Mouse (Mus musculus) left cerebral cortex, postnatal 10 days (tissue): ENCODE measurements around the gene Pitpnm3. TPM values are rescaled to one million over a fixed set of nuclear protein-coding genes. Genes with fewer than 3 reads are reported as not detected.
A peak's percentile ranks its signal among the peaks of the same experiment; 100 is the strongest.
"Not testable (repeated sequence)": the region's sequence is repeated elsewhere in the genome, so short reads cannot be mapped to it uniquely, and the experiment has no call there.

Experiments
- DNase-seq, 2 experiments: peaks; one replicate each; pipeline ENCODE4 v3.0.0; 2021 to 2022; ENCODE audit warnings: low spot score in 2 of 2, mixed read lengths in 1 of 2; ENCODE audit errors: extremely low spot score in 1 of 2
- intact Hi-C: fragments of 180-260 bp; cut with DNase I; formaldehyde crosslinking; loops from one replicate; pipeline ENCODE4 v1.15.1; 2025
- total RNA-seq, 2 experiments: library from RNA; stranded (reverse); gene quantifications; 2 replicates each; pipeline ENCODE4 v1.2.3; 2021

The Pitpnm3 gene
- total RNA-seq = 10 to 100 TPM; 44.4 to 46.3 TPM

GRCm38 (mm10) chr11:72135383-72136158 lies at the start of gene Pitpnm3:
Pitpnm3 (minus strand) TSS chr11:72135778.
- DNase-seq = peak in 1 of 2 experiments; percentile 73
- intact Hi-C loops = loop anchor here (5.0 kb wide), 1 partner anchor 83 kb away; no protein-coding TSS in a partner anchor

- intact Hi-C loops = no loop called here
Measured at GRCm38 (mm10) chr11:72184252-72184651, 48.7 kb upstream of the Pitpnm3 start.

GRCm38 (mm10) chr11:72181136-72181535 lies 45.6 kb upstream of the Pitpnm3 start:
- intact Hi-C loops = no loop called here
- no peak for DNase-seq

More at GRCm38 (mm10) chr11:72184252-72184651, 48.7 kb upstream of the Pitpnm3 start:
- no peak for DNase-seq

GRCm38 (mm10) chr11:72180556-72180955 lies 45.0 kb upstream of the Pitpnm3 start:
- no peak for DNase-seq
- intact Hi-C loops = no loop called here

- intact Hi-C loops = no loop called here
- DNase-seq = no peak
Measured at GRCm38 (mm10) chr11:72176553-72176952, 41.0 kb upstream of the Pitpnm3 start.

GRCm38 (mm10) chr11:72175966-72176365 lies 40.4 kb upstream of the Pitpnm3 start:
- no peak for DNase-seq
- intact Hi-C loops = no loop called here

- intact Hi-C loops = no loop called here
- no peak for DNase-seq
Measured at GRCm38 (mm10) chr11:72174721-72175120, 39.1 kb upstream of the Pitpnm3 start.

GRCm38 (mm10) chr11:72173506-72173905 lies 37.9 kb upstream of the Pitpnm3 start:
- intact Hi-C loops = no loop called here
- no peak for DNase-seq

- not testable (repeated sequence) for DNase-seq
Measured at GRCm38 (mm10) chr11:72171906-72172305, 36.3 kb upstream of the Pitpnm3 start.

GRCm38 (mm10) chr11:72169871-72170270 lies 34.3 kb upstream of the Pitpnm3 start:
- intact Hi-C loops = no loop called here
- no peak for DNase-seq

More at GRCm38 (mm10) chr11:72171906-72172305, 36.3 kb upstream of the Pitpnm3 start:
- intact Hi-C loops = not testable (repeated sequence)

GRCm38 (mm10) chr11:72163198-72163597 lies 27.6 kb upstream of the Pitpnm3 start:
- intact Hi-C loops = no loop called here
- DNase-seq = no peak

- intact Hi-C loops = no loop called here
- DNase-seq = peak in 1 of 2 experiments; percentile 54
Measured at GRCm38 (mm10) chr11:72156624-72157023, 21.0 kb upstream of the Pitpnm3 start.

- intact Hi-C loops = no loop called here
- no peak for DNase-seq
Measured at GRCm38 (mm10) chr11:72155981-72156428, 20.4 kb upstream of the Pitpnm3 start.

GRCm38 (mm10) chr11:72155186-72155980 lies 19.8 kb upstream of the Pitpnm3 start:
- intact Hi-C loops = no loop called here
- peak in 1 of 2 experiments; percentile 47 for DNase-seq

GRCm38 (mm10) chr11:72153122-72153862 lies 17.7 kb upstream of the Pitpnm3 start:
- no peak for DNase-seq
- intact Hi-C loops = no loop called here

- intact Hi-C loops = no loop called here
- DNase-seq = no peak
Measured at GRCm38 (mm10) chr11:72151120-72151519, 15.5 kb upstream of the Pitpnm3 start.

- no peak for DNase-seq
- intact Hi-C loops = no loop called here
Measured at GRCm38 (mm10) chr11:72147910-72148309, 12.3 kb upstream of the Pitpnm3 start.

GRCm38 (mm10) chr11:72145877-72146248 lies 10.3 kb upstream of the Pitpnm3 start:
- intact Hi-C loops = no loop called here
- no peak for DNase-seq
